14 mouse cellular contexts compared by ENCODE assay signal in genomic region chr5:103368993-103369392, GRCm38 (mm10). TPM values are rescaled to one million over a fixed set of nuclear protein-coding genes. Genes with fewer than 3 reads are reported as not detected.
DNase-seq lines count a peak whose midpoint lies in the region; ATAC-seq and TF ChIP-seq lines count a peak whose summit lies in the region.
"Had no signal": no experiment of that assay in that cellular context is flagged by ENCODE, and none has a peak within 500 bp of the region (broad histone marks: within the 10 kb centered on the region; RNA-seq: fewer than 3 reads in every experiment).

No protein-coding gene starts in this region.

- WGBS in heart, adult 2 months, result 82% methylated on average over 10 of the region's 10 CpGs

- H3K27ac ChIP-seq in heart, adult 2 months, result no peak overlapping the region
- H3K27ac ChIP-seq in left cerebral cortex, adult 2 months, result no peak overlapping the region
- H3K27ac ChIP-seq: heart, embryonic 13.5 days had no signal

- no peak for TF ChIP-seq EP300 in heart, adult 2 months (IDR thresholded peaks at IDR 0.05; ENCODE audit: insufficient read depth, low read depth, low read length)

- TF ChIP-seq POLR2A in heart, adult 2 months (IDR thresholded peaks at IDR 0.05; ENCODE audit: insufficient read depth, low read depth, low read length), result no peak

- intact Hi-C loops in heart, adult 2 months (cut with DNase I), result no loop called here
- intact Hi-C loops in heart, postnatal 10 days (cut with DNase I), result no loop called here
- intact Hi-C loops in left cerebral cortex, adult 2 months (cut with DNase I), result no loop called here
- intact Hi-C loops in left cerebral cortex, postnatal 25 days (cut with DNase I), result no loop called here

- H3K36me3 ChIP-seq in heart, adult 2 months (ENCODE audit: control insufficient read depth, insufficient read depth, low read length), result no peaks in the 10 kb centered on the region
- H3K36me3 ChIP-seq: heart, embryonic 13.5 days had no signal

- TF ChIP-seq CTCF in heart, adult 2 months (IDR thresholded peaks at IDR 0.05), result peak; percentile 31
- TF ChIP-seq CTCF in left cerebral cortex, adult 2 months (IDR thresholded peaks at IDR 0.05), result peak; percentile 23

- ATAC-seq in megakaryocyte progenitor cell, adult 5-6 weeks (replicated peaks; ENCODE audit: poor library complexity), result peak; percentile 46

- no peak for DNase-seq in heart, adult 2 months
- DNase-seq in heart, postnatal 10 days, result no peak
- DNase-seq in left cerebral cortex, adult 2 months (ENCODE audit: extremely low spot score in 1 of 2, low spot score in 2 of 2), result no peak
- no peak for DNase-seq in left cerebral cortex, postnatal 25 days (ENCODE audit: low spot score in 2 of 2)
- DNase-seq in ES-CJ7 (ENCODE audit: low read depth, low spot score), result peak; percentile 57
- no peak for DNase-seq in gastrocnemius, postnatal 4 days (ENCODE audit: low spot score in 2 of 2)
- DNase-seq in right cerebral cortex, adult 2 months (ENCODE audit: low spot score in 2 of 2), result no peak
- DNase-seq: adrenal gland, postnatal 25 days; B cell, adult 2 months; spleen, adult 18-20 months; thymus, adult 2 months had no signal

- H3K9ac ChIP-seq in heart, adult 2 months (ENCODE audit: low read depth, low read length), result no peak overlapping the region
- H3K9ac ChIP-seq: heart, embryonic 13.5 days had no signal

- H3K79me2 ChIP-seq in heart, adult 2 months (replicated peaks; ENCODE audit: control insufficient read depth, insufficient read depth, low read length), result no peaks in the 10 kb centered on the region

- H3K27me3 ChIP-seq in heart, adult 2 months (ENCODE audit: control insufficient read depth, insufficient read depth, low read length), result peaks cover 6% of the 10 kb centered on the region

- H3K4me3 ChIP-seq in heart, adult 2 months, result no peak overlapping the region
- no peak overlapping the region for H3K4me3 ChIP-seq in left cerebral cortex, adult 2 months
- H3K4me3 ChIP-seq: heart, embryonic 13.5 days; myocyte had no signal

- H3K4me1 ChIP-seq in heart, adult 2 months (ENCODE audit: control insufficient read depth, insufficient read depth, low read length), result no peaks in the 10 kb centered on the region

RNA-seq across cellular contexts. Expression of gene Ptpn13, which starts 56.0 kb away (rescaled TPM):
- 1 to 10 TPM; 5.3 to 5.8 TPM for total RNA-seq in heart, adult 2 months (2021)
- polyA plus RNA-seq in heart, adult 2 months (2012; rRNA removed), result 2.1 and 3.6 TPM in 2 replicates
- total RNA-seq in heart, postnatal 10 days (2021), result 1 to 10 TPM; 9.8 TPM
- total RNA-seq in left cerebral cortex, adult 2 months (2021), result 10 to 100 TPM in 1 of 2 experiments, 1 to 10 TPM in 1; 9.6 to 10.5 TPM
- 10 to 100 TPM in 1 of 2 experiments, 1 to 10 TPM in 1; 9.3 to 10.5 TPM for total RNA-seq in left cerebral cortex, postnatal 25 days (2021)
- 0.30 and 0.37 TPM in 2 replicates for total RNA-seq in megakaryocyte progenitor cell, adult 5-6 weeks (2015)
- total RNA-seq in megakaryocyte progenitor cell, adult 5-6 weeks (2017), result 0.58 and 1.5 TPM in 2 replicates
- 10 to 100 TPM in 1 of 2 experiments, 1 to 10 TPM in 1; 8.8 to 10.1 TPM for total RNA-seq in gastrocnemius, postnatal 4 days (2021)
